Mouse (Mus musculus) forebrain, embryonic 11.5 days (tissue): ENCODE results near the gene Adgrg5. TPM values are rescaled to one million over a fixed set of nuclear protein-coding genes. Genes with fewer than 3 reads are reported as not detected.
A peak's percentile ranks its signal among the peaks of the same experiment; 100 is the strongest.

Experiments
- ATAC-seq: fragments of 200-750 bp; cut with Nextera tagmentation; replicated peaks from 2 replicates; pipeline ENCODE4 v1.8.0; 2017; ENCODE audit warnings: moderate TSS enrichment; ENCODE audit not compliant: low FRiP score
- DNase-seq: peaks from one replicate; pipeline ENCODE4 v3.0.0-alpha.2; 2017; ENCODE audit warnings: low spot score
- H3K27ac ChIP-seq: fragments of 300-500 bp; sonication (generic); 2 replicates; pipeline ENCODE4 v1.5.1; 2014; ENCODE audit warnings: low read depth, low read length
- H3K27me3 ChIP-seq: fragments of 300-500 bp; sonication (generic); 2 replicates; pipeline ENCODE4 v1.6.1; 2014; ENCODE audit warnings: mild to moderate bottlenecking, low read length, mixed read lengths; ENCODE audit not compliant: control insufficient read depth, insufficient read depth
- H3K36me3 ChIP-seq: fragments of 300-500 bp; sonication (generic); 2 replicates; pipeline ENCODE4 v1.6.1; 2014; ENCODE audit warnings: mild to moderate bottlenecking, low read length, moderate library complexity, mixed read lengths; ENCODE audit not compliant: control insufficient read depth, insufficient read depth
- H3K4me1 ChIP-seq: fragments of 300-500 bp; sonication (generic); replicated peaks from 2 replicates; pipeline ENCODE4 v1.6.1; 2014; ENCODE audit warnings: low read length, mixed read lengths; ENCODE audit not compliant: control insufficient read depth, insufficient read depth
- H3K4me2 ChIP-seq: fragments of 300-500 bp; sonication (generic); 2 replicates; pipeline ENCODE4 v1.6.1; 2014; ENCODE audit warnings: low read depth, mild to moderate bottlenecking, low read length, moderate library complexity, mixed read lengths; ENCODE audit not compliant: severe bottlenecking
- H3K4me3 ChIP-seq: fragments of 300-500 bp; sonication (generic); 2 replicates; pipeline ENCODE4 v1.5.1; 2014; ENCODE audit warnings: low read depth, low read length
- H3K9ac ChIP-seq: fragments of 300-500 bp; sonication (generic); 2 replicates; pipeline ENCODE4 v1.6.1; 2014; ENCODE audit warnings: low read length
- H3K9me3 ChIP-seq: fragments of 300-500 bp; sonication (generic); 2 replicates; pipeline ENCODE4 v1.6.1; 2016; ENCODE audit warnings: low read length, mixed read lengths; ENCODE audit not compliant: control insufficient read depth
- WGBS: fragments of 180-500 bp; shearing (Covaris S2); extraction: QIAGEN DNeasy Blood & Tissue Kit; methylation state at CpG from one replicate; pipeline ENCODE4 v1.1.7; 2014; 5-methylcytosine and 5-hydroxymethylcytosine counted together
- polyA plus RNA-seq: library from polyadenylated mRNA; unstranded; fragments of >200 nt; fragmentation: Nextera tagmentation; extraction: Ambion mirVana; gene quantifications from 2 replicates; pipeline ENCODE4 v1.2.1, GENCODE M21; 2014

The Adgrg5 gene
- polyA plus RNA-seq, 1 experiment from 2014 or later: 0.20 TPM

DNA sequence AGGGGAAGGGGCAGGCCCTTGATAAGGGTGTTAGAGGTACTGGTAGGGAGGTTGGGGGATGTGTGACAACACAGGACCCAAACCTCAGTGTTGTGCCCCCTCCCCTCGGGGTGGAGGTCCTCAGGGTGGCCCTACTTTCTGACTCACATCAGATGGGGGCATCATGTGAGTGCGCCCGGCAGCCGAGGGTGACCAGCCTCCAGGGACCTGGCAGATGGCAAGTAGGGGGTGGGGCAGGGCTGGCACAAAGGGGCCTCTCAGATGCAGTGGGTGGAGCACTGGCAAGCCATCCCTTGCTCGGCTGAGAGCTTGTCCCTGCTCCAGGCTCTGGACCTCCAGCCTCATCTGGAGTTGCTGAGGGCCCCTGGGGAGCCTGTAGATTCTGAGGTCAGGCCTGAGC lies 63.2 kb downstream of the Adgrg5 start:
- Histone ChIP-seq H3K9me3 (no peaks in the 10 kb centered on the region), H3K4me1 (peaks cover 29% of the 10 kb centered on the region), H3K36me3 (no peaks in the 10 kb centered on the region), H3K4me2 (0 out of 2 replicates have a peak overlapping the region, but pooled peaks have one; percentile 18), H3K27me3 (no peaks in the 10 kb centered on the region), H3K9ac (no peak overlapping the region; the same call in 1 of the 2 replicates), H3K27ac (no peak overlapping the region), H3K4me3 (no peak overlapping the region)
- 61% methylated on average over 5 of the region's 5 CpGs for WGBS
- DNase-seq (no peak), ATAC-seq (no peak)

- WGBS: 89% methylated on average over 7 of the region's 7 CpGs
Observed at GRCm38 (mm10) chr8:94987553-94987952, 64.1 kb downstream of the Adgrg5 start.

DNA sequence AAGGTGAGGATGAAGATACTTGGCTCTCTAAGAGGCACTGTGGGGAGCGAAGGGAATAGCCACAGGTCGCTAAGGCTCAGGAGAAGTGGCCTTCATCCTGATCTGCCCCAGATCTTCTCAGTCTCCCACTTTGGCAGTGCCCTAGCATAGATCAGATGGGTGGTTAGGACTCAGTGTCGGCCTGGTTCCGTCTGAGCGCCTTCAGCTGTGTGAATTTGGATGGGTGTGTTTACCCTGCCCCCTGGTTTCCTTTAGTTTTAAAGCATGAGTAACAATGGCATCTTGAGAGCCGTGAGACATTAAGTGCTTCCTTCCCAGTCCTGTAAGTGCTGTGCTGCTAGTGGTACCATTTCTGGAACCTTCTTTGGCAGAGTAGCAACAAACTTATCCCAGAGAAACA lies 65.1 kb downstream of the Adgrg5 start:
- H3K36me3 ChIP-seq: no peaks in the 10 kb centered on the region
- WGBS: 91% methylated on average over 6 of the region's 6 CpGs
- H3K27ac ChIP-seq: no peak overlapping the region
- ATAC-seq (no peak), DNase-seq (no peak)
- no peak overlapping the region for H3K9ac ChIP-seq
- no peak overlapping the region for H3K4me3 ChIP-seq
- no peaks in the 10 kb centered on the region for H3K9me3 ChIP-seq
- H3K4me1 ChIP-seq: peaks cover 36% of the 10 kb centered on the region
- no peak overlapping the region for H3K4me2 ChIP-seq
- no peaks in the 10 kb centered on the region for H3K27me3 ChIP-seq

More at GRCm38 (mm10) chr8:94987553-94987952, 64.1 kb downstream of the Adgrg5 start:
- Histone ChIP-seq H3K4me1 (peaks cover 33% of the 10 kb centered on the region), H3K4me3 (no peak overlapping the region), H3K27me3 (no peaks in the 10 kb centered on the region), H3K4me2 (no peak overlapping the region), H3K27ac (no peak overlapping the region), H3K9ac (no peak overlapping the region), H3K36me3 (no peaks in the 10 kb centered on the region), H3K9me3 (no peaks in the 10 kb centered on the region)
- DNase-seq: no peak
- no peak for ATAC-seq

GRCm38 (mm10) chr8:94989711-94990110 lies 66.2 kb downstream of the Adgrg5 start:
- no peak overlapping the region for H3K4me3 ChIP-seq
- no peaks in the 10 kb centered on the region for H3K36me3 ChIP-seq
- ATAC-seq: no peak
- no peaks in the 10 kb centered on the region for H3K9me3 ChIP-seq
- H3K9ac ChIP-seq: no peak overlapping the region
- H3K27me3 ChIP-seq: no peaks in the 10 kb centered on the region
- DNase-seq: no peak
- peaks cover 28% of the 10 kb centered on the region for H3K4me1 ChIP-seq
- H3K27ac ChIP-seq: no peak overlapping the region
- WGBS: 93% methylated on average over 4 of the region's 4 CpGs
- H3K4me2 ChIP-seq: no peak overlapping the region

GRCm38 (mm10) chr8:94990598-94991453 lies 67.3 kb downstream of the Adgrg5 start:
- Histone ChIP-seq H3K27me3 (no peaks in the 10 kb centered on the region), H3K27ac (no peak overlapping the region), H3K9ac (no peak overlapping the region), H3K36me3 (no peaks in the 10 kb centered on the region), H3K4me2 (no peak overlapping the region), H3K4me3 (no peak overlapping the region), H3K4me1 (peaks cover 26% of the 10 kb centered on the region), H3K9me3 (no peaks in the 10 kb centered on the region)
- no peak for DNase-seq
- WGBS: 75% methylated on average over 11 of the region's 11 CpGs
- ATAC-seq: no peak

- DNase-seq: no peak
- H3K4me1 ChIP-seq: peaks cover 27% of the 10 kb centered on the region
- no peaks in the 10 kb centered on the region for H3K36me3 ChIP-seq
- no peak overlapping the region for H3K4me2 ChIP-seq
- no peak overlapping the region for H3K4me3 ChIP-seq
- no peak for ATAC-seq
- 91% methylated on average over 9 of the region's 9 CpGs for WGBS
- no peak overlapping the region for H3K27ac ChIP-seq
- H3K9ac ChIP-seq: no peak overlapping the region
- no peaks in the 10 kb centered on the region for H3K9me3 ChIP-seq
- H3K27me3 ChIP-seq: no peaks in the 10 kb centered on the region
Observed at GRCm38 (mm10) chr8:94991454-94991994, 68.0 kb downstream of the Adgrg5 start.

DNA sequence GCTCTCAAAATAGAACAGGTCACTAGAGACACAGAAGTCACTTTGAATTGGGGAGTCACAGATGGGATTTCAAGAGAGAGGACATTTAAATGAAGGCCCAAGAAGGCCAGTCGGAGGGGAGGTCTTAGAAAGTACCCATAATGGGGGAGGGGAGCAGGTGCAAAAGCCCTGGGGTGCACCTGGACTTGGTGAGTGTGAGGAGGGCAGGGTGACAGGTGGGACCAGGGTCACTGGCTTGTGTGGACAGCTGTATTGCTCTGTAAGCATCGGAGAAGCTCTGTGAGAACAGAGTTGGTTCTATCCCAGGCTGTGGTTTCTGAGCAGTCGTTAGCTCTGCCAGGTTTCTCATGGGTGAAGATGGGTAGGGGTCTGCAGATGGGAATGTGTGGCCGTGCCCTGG lies 68.5 kb downstream of the Adgrg5 start:
- Histone ChIP-seq H3K4me3 (no peak overlapping the region), H3K27ac (peak overlapping the region; percentile 97), H3K36me3 (no peaks in the 10 kb centered on the region), H3K4me2 (no peak overlapping the region), H3K4me1 (peaks cover 24% of the 10 kb centered on the region), H3K9me3 (no peaks in the 10 kb centered on the region), H3K27me3 (no peaks in the 10 kb centered on the region), H3K9ac (no peak overlapping the region; the same call in 1 of the 2 replicates)
- DNase-seq (no peak), ATAC-seq (no peak)
- WGBS: 80% methylated on average over 4 of the region's 4 CpGs

DNA sequence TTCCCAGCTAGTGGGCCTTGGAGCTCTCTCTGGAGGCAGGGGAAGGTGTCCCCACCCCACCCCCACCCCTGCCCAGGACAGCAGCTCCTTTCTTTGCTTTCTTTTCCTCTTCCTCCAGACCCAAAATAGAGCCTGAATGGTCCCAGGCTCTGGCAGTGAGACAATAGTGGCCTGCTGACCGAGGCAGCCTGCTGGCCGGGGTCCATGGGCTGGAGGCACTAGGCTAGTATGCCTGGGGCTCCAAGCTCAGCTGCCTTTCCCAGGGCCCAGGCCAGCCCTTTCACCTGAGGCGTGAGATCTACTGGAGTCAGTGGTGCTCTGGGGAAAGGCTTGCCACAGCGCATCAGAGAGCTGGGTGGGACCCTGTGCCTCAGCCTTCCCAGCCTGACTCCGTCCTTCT lies 69.0 kb downstream of the Adgrg5 start:
- 34% methylated on average over 5 of the region's 5 CpGs for WGBS
- no peaks in the 10 kb centered on the region for H3K27me3 ChIP-seq
- H3K4me2 ChIP-seq: 0 out of 2 replicates have a peak overlapping the region, but pooled peaks have one; percentile 2
- H3K4me3 ChIP-seq: no peak overlapping the region
- peaks cover 24% of the 10 kb centered on the region for H3K4me1 ChIP-seq
- H3K36me3 ChIP-seq: no peaks in the 10 kb centered on the region
- no peaks in the 10 kb centered on the region for H3K9me3 ChIP-seq
- ATAC-seq: no peak
- H3K27ac ChIP-seq: peak overlapping the region; percentile 97
- no peak for DNase-seq
- peak overlapping the region; percentile 96 for H3K9ac ChIP-seq
